Mouse (Mus musculus) Patski (cell line): ENCODE measurements around the gene Arhgap33. TPM values are rescaled to one million over a fixed set of nuclear protein-coding genes. Genes with fewer than 3 reads are reported as not detected.
"Not testable (repeated sequence)": the region's sequence is repeated elsewhere in the genome, so short reads cannot be mapped to it uniquely, and the experiment has no call there.

ENCODE experiments used
- ATAC-seq: fragments of 100-300 bp; one replicate; pipeline ENCODE4 v1.8.0; 2021
- CTCF ChIA-PET: fragments of 350-600 bp; sonication (Branson Sonifier 250); formaldehyde crosslinking; loops from one replicate; lab custom pipeline; 2022; ENCODE audit warnings: inconsistent platforms; lab: Charles Lee
- POLR2A ChIA-PET: fragments of 350-600 bp; sonication (Branson Sonifier 250); formaldehyde crosslinking; loops from one replicate; lab custom pipeline; 2022; ENCODE audit warnings: antibody characterized with exemption, inconsistent platforms; lab: Charles Lee
- DNase-seq: peaks from one replicate; pipeline ENCODE4 v3.0.0-alpha.2; 2011; ENCODE audit warnings: low read depth, low spot score
- H3K27me3 ChIP-seq: fragments of 371-371 bp; one replicate; pipeline ENCODE4 v1.5.1; 2021
- CTCF ChIP-seq: fragments of 100-300 bp; IDR thresholded peaks from one replicate; pipeline ENCODE4 v1.5.1; 2021
- in situ Hi-C: fragments of 300-500 bp; cut with MboI; formaldehyde crosslinking; loops from 3 replicates; pipeline ENCODE4 v1.11.1; 2018; ENCODE audit warnings: low pct_unique_long_range_greater_than_20kb, mixed read lengths
- polyA plus RNA-seq: library from polyadenylated mRNA; unstranded; gene quantifications from one replicate; pipeline ENCODE4 v1.2.3, GENCODE M21; 2021

The Arhgap33 gene
- polyA plus RNA-seq, 1 experiment from 2014 or later = 5.4 TPM

DNA sequence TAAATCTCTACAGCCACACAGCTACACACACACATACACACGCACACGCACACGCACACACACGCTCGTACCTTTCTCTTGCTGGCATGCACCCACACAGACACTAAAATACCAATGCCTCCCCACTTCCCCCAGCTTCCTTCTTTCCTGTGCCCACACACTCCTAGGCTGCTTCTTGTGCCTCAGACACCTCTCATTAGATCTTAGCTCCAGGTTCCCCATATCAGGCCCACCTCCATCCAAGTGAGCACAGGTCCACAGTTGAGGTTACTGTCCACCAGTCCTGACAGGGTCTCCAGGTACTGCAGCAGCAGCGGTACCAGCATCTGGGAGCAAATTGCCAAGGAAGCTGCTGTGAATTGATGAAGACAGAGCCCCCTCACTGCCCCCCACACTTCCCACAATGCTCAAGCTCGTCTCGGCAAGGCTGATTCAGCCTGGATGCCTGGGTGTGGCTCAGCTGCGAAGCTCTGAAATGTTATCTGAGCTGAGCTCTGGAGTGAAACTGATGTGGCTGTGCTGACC lies 3.5 kb downstream of the Arhgap33 start:
- ChIA-PET POLR2A (no interaction called here), CTCF (interaction anchor here (1.1 to 2.3 kb wide), 3 partner anchors 11 to 40 kb away, joined by 3 to 13 read pairs (median 4); no protein-coding TSS in a partner anchor)
- TF ChIP-seq CTCF = no peak
- in situ Hi-C loops = no loop called here
- H3K27me3 ChIP-seq = no peaks in the 10 kb centered on the region
- DNase-seq (no peak), ATAC-seq (no peak)

- DNase-seq = no peak
- POLR2A ChIA-PET = interaction anchor here (0.6 kb wide), 1 partner anchor 322 kb away, joined by 9 read pairs; no protein-coding TSS in a partner anchor
- no peak for ATAC-seq
- CTCF ChIA-PET = no interaction called here
- no peak for TF ChIP-seq CTCF
- in situ Hi-C loops = no loop called here
- H3K27me3 ChIP-seq = no peaks in the 10 kb centered on the region
Measured at GRCm38 (mm10) chr7:30526981-30527380, 7.9 kb downstream of the Arhgap33 start.

DNA sequence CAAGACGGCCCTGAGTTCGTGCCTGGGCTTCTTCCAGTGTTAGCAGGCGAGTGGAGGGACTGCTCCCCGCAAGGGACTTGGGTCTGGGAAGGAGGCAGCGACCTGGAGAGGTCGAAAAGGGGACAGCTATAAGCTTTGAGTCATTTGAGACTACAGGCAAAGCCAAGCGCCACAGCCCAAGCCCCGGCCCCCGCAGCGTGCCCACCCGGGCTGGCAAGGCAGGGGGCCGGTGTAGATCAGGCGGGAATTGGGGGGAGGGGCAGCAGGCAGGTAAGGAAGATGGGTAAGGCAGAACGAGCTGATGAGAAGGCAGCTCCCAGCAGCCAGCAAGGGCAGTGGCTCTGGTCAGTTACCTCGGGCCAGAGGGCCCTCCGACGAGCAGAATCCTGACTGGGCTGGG lies 8.5 kb downstream of the Arhgap33 start:
- ChIA-PET CTCF (no interaction called here), POLR2A (no interaction called here)
- no peak for DNase-seq
- in situ Hi-C loops = no loop called here
- no peak for TF ChIP-seq CTCF
- ATAC-seq = no peak
- H3K27me3 ChIP-seq = no peaks in the 10 kb centered on the region

GRCm38 (mm10) chr7:30525954-30526353 lies 8.9 kb downstream of the Arhgap33 start:
- ChIA-PET POLR2A (no interaction called here), CTCF (no interaction called here)
- DNase-seq = no peak
- in situ Hi-C loops = no loop called here
- ATAC-seq = no peak
- no peaks in the 10 kb centered on the region for H3K27me3 ChIP-seq
- no peak for TF ChIP-seq CTCF

- no peaks in the 10 kb centered on the region for H3K27me3 ChIP-seq
- ATAC-seq (no peak), DNase-seq (no peak)
- in situ Hi-C loops = no loop called here
- ChIA-PET POLR2A (no interaction called here), CTCF (interaction anchor here (1.1 kb wide), 1 partner anchor 31 kb away, joined by 4 read pairs; the partner anchor contains the start of gene Prodh2)
- TF ChIP-seq CTCF = no peak
Measured at GRCm38 (mm10) chr7:30524487-30524886, 10.4 kb downstream of the Arhgap33 start.

DNA sequence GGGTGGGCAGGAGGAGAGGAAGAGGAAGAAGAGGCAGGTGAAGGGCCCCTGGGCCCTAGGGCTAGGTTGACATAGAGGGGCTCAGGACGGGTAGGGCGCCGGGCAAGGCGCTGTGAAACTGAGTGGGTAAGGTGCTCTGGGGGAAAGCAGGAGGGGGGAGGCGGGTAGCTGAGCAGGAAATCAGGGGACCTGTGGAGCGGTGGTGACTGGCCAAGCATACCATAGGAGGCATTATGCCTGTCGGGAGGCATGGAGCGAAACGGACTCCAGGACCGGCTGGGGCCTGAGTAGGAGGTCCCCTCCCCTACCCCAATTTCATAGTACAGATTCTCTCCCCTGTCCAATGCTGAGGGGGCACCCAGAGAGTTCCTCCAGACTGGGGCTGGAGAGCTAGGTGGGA lies 12.0 kb downstream of the Arhgap33 start:
- DNase-seq = no peak
- ChIA-PET CTCF (no interaction called here), POLR2A (no interaction called here)
- no peaks in the 10 kb centered on the region for H3K27me3 ChIP-seq
- TF ChIP-seq CTCF = no peak
- no peak for ATAC-seq
- in situ Hi-C loops = no loop called here

DNA sequence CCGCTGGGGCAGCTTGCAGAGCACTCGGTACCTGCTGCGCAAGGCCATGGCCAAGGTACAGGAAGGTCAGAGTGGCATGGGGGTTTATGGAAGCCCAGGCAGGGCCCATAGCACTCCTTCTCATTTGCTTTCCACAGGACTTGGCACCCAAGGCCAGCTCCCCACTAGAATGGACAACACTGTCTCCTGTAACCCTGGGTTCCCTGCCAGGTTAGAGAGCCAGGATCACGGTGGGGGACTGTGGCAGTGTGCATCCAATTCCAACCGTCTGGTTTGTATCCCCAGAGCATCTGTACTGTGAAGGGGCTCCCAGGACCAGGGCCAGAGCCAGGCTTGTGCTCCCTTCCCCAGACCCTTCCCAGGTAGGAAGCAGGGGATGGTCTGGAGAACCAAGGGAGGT lies 14.0 kb downstream of the Arhgap33 start:
- ATAC-seq = no peak
- ChIA-PET CTCF (interaction anchor here (0.8 kb wide), 1 partner anchor 11 kb away, joined by 3 read pairs; no protein-coding TSS in a partner anchor), POLR2A (no interaction called here)
- in situ Hi-C loops = no loop called here
- H3K27me3 ChIP-seq = no peaks in the 10 kb centered on the region
- no peak for TF ChIP-seq CTCF
- DNase-seq = no peak

DNA sequence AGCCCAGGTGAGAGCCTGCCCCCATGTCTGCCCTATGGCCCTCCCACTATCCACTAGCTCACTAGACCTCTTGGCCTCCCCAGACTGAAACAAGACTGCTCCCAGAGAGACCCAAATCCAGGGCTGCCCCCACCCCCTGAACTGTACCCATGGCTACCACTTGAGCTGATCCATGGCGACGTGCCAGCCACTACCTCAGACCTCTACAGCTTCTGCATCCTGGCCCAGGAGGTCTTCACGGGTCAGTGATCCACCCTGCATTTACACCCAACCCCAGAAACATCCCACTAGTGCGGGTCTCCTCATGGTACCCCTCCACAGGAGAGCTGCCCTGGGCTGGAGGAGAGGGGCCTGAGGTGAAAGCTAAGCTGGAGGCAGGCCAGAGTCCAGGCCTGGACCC lies 14.5 kb downstream of the Arhgap33 start:
- in situ Hi-C loops = no loop called here
- POLR2A ChIA-PET = no interaction called here
- no peak for TF ChIP-seq CTCF
- H3K27me3 ChIP-seq = no peaks in the 10 kb centered on the region
- DNase-seq (no peak), ATAC-seq (no peak)
- CTCF ChIA-PET = interaction anchor here (0.8 kb wide), 1 partner anchor 11 kb away, joined by 3 read pairs; no protein-coding TSS in a partner anchor

DNA sequence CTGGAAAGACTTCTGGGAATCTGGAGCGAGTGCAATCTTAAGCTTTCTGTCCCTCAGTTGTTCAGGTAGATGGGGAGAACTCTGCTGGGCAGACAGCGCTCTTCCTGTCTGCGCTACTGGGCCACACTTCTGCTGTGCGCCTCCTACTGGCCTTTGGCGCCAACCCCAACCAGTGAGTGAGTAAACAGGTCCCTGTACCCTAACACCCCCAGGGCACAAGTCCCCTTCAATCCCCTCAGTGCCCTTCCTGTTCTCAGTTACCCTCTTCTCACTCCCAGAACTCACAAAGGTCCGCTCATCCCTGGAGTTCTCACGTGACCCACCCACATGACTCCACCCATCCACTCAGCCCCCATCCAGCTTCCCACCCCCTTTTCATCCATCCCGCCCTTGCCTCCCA lies 16.5 kb downstream of the Arhgap33 start:
- H3K27me3 ChIP-seq = no peaks in the 10 kb centered on the region
- TF ChIP-seq CTCF = no peak
- ATAC-seq (no peak), DNase-seq (no peak)
- in situ Hi-C loops = no loop called here
- CTCF ChIA-PET = no interaction called here
- POLR2A ChIA-PET = interaction anchor here (0.5 kb wide), 1 partner anchor 25 kb away, joined by 5 read pairs; no protein-coding TSS in a partner anchor

GRCm38 (mm10) chr7:30515003-30515760 lies 19.7 kb downstream of the Arhgap33 start:
- DNase-seq (no peak), ATAC-seq (no peak)
- ChIA-PET CTCF (no interaction called here), POLR2A (no interaction called here)
- no peaks in the 10 kb centered on the region for H3K27me3 ChIP-seq
- in situ Hi-C loops = no loop called here
- TF ChIP-seq CTCF = no peak

GRCm38 (mm10) chr7:30508061-30508460 lies 26.8 kb downstream of the Arhgap33 start:
- ChIA-PET CTCF (no interaction called here), POLR2A (no interaction called here)
- DNase-seq = no peak
- H3K27me3 ChIP-seq = peaks cover 13% of the 10 kb centered on the region
- in situ Hi-C loops = no loop called here
- TF ChIP-seq CTCF = no peak
- no peak for ATAC-seq

GRCm38 (mm10) chr7:30501159-30501558 lies 33.7 kb downstream of the Arhgap33 start:
- ATAC-seq, H3K27me3 ChIP-seq, DNase-seq, in situ Hi-C loops, POLR2A ChIA-PET: not testable (repeated sequence)
- CTCF ChIA-PET = interaction anchor here (0.7 kb wide), 1 partner anchor 8 kb away, joined by 3 read pairs; no protein-coding TSS in a partner anchor

DNA sequence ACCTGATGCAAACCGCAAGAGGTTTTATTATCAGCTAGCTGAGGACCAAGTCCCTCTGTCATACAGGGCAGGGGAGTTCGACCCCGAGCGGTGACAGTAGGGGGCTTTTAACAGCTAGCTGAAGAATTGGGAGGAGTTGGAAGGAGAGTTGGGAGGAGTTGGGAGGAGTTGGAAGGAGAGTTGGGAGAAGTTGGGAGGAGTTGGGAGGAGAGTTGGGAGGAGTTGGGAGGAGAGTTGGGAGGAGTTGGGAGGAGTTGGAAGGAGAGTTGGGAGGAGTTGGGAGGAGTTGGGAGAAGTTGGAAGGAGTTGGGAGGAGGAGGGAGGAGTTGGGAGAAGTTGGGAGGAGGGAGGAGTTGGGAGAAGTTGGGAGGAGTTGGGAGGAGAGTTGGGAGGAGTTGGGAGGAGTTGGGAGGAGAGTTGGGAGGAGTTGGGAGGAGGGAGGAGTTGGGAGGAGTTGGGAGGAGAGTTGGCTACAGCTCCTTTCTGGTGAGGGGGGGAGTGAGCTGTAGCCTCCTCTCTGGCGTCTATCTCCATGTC lies 39.3 kb downstream of the Arhgap33 start:
- DNase-seq, CTCF ChIA-PET, POLR2A ChIA-PET, ATAC-seq, H3K27me3 ChIP-seq, in situ Hi-C loops: not testable (repeated sequence)
